Mouse (Mus musculus): ENCODE measurements at regions not wholly inside any gene's neighbourhood (a gene's known extent, or its start where the extent isn't known, plus 50 kb on each side); places are given as distances from the start of the nearest gene placed in this dataset.
A peak's percentile ranks its signal among the peaks of the same experiment; 100 is the strongest.

GRCm38 (mm10) chr14:94541995-94542394, 651.5 kb upstream of the Pcdh9 start:
- DNase-seq (ENCODE audit: low spot score) (no peak), ATAC-seq (ENCODE audit: low read depth) (no peak)
- WGBS, result 83% methylated on average over 8 of the region's 8 CpGs
- Histone ChIP-seq H3K27ac (replicated peaks; ENCODE audit: low read depth, low read length) (no peak overlapping the region), H3K4me1 (ENCODE audit: control insufficient read depth, insufficient read depth, low read length) (no peaks in the 10 kb centered on the region), H3K36me3 (ENCODE audit: control insufficient read depth, insufficient read depth, low read length) (no peaks in the 10 kb centered on the region), H3K4me2 (ENCODE audit: low read depth, low read length) (no peak overlapping the region), H3K4me3 (ENCODE audit: low read depth, low read length) (no peak overlapping the region), H3K27me3 (replicated peaks; ENCODE audit: control insufficient read depth, insufficient read depth, low read length) (no peaks in the 10 kb centered on the region), H3K9me3 (ENCODE audit: control insufficient read depth, low read length) (no peaks in the 10 kb centered on the region), H3K9ac (ENCODE audit: low read depth, low read length) (no peak overlapping the region)

- Histone ChIP-seq H3K4me3 (ENCODE audit: low read depth, low read length) (no peak overlapping the region), H3K27ac (replicated peaks; ENCODE audit: low read depth, low read length) (no peak overlapping the region), H3K4me1 (ENCODE audit: control insufficient read depth, insufficient read depth, low read length) (no peaks in the 10 kb centered on the region), H3K4me2 (ENCODE audit: low read depth, low read length) (no peak overlapping the region), H3K27me3 (replicated peaks; ENCODE audit: control insufficient read depth, insufficient read depth, low read length) (no peaks in the 10 kb centered on the region), H3K9ac (ENCODE audit: low read depth, low read length) (no peak overlapping the region), H3K36me3 (ENCODE audit: control insufficient read depth, insufficient read depth, low read length) (no peaks in the 10 kb centered on the region), H3K9me3 (ENCODE audit: control insufficient read depth, low read length) (no peaks in the 10 kb centered on the region)
- ATAC-seq (ENCODE audit: low read depth) (no peak), DNase-seq (ENCODE audit: low spot score) (no peak)
- WGBS, result 81% methylated on average over 1 of the region's 1 CpGs
Measured at GRCm38 (mm10) chr14:94525648-94526047, 635.2 kb upstream of the Pcdh9 start.

- Histone ChIP-seq H3K9ac (ENCODE audit: low read depth, low read length) (no peak overlapping the region), H3K9me3 (ENCODE audit: control insufficient read depth, low read length) (no peaks in the 10 kb centered on the region), H3K27ac (replicated peaks; ENCODE audit: low read depth, low read length) (no peak overlapping the region), H3K36me3 (ENCODE audit: control insufficient read depth, insufficient read depth, low read length) (no peaks in the 10 kb centered on the region), H3K27me3 (replicated peaks; ENCODE audit: control insufficient read depth, insufficient read depth, low read length) (no peaks in the 10 kb centered on the region), H3K4me1 (ENCODE audit: control insufficient read depth, insufficient read depth, low read length) (no peaks in the 10 kb centered on the region), H3K4me2 (ENCODE audit: low read depth, low read length) (no peak overlapping the region), H3K4me3 (ENCODE audit: low read depth, low read length) (no peak overlapping the region)
- no peak for DNase-seq (ENCODE audit: low spot score)
- no peak for ATAC-seq (ENCODE audit: low read depth)
Measured at GRCm38 (mm10) chr14:94525238-94525637, 634.8 kb upstream of the Pcdh9 start.

DNA sequence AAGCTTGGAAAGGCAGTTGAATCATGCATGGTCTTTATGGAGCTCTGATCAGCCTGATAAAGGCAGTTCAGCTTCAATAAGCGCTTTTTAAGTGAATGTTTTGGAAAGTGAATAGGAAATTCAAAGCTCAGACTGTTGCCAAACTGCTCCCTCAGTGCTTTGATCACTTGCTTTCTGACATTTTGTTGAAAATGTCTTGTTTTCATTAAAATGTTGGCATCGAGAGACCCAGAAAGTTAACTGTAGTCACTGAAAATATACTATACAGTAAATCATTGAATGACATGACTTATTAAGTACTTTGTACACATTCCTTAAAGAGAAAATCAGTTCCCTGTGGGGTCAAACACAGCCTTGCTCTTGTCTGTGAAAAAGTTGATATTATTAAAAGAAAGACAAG, 631.5 kb upstream of the Pcdh9 start:
- Histone ChIP-seq H3K4me1 (ENCODE audit: control insufficient read depth, insufficient read depth, low read length) (no peaks in the 10 kb centered on the region), H3K4me3 (ENCODE audit: low read depth, low read length) (no peak overlapping the region), H3K36me3 (ENCODE audit: control insufficient read depth, insufficient read depth, low read length) (no peaks in the 10 kb centered on the region), H3K9ac (ENCODE audit: low read depth, low read length) (no peak overlapping the region), H3K27me3 (replicated peaks; ENCODE audit: control insufficient read depth, insufficient read depth, low read length) (no peaks in the 10 kb centered on the region), H3K27ac (replicated peaks; ENCODE audit: low read depth, low read length) (no peak overlapping the region), H3K4me2 (ENCODE audit: low read depth, low read length) (no peak overlapping the region), H3K9me3 (ENCODE audit: control insufficient read depth, low read length) (no peaks in the 10 kb centered on the region)
- WGBS, result 23% methylated on average over 2 of the region's 2 CpGs
- ATAC-seq (ENCODE audit: low read depth), result peak; percentile 26; the same call in 1 of the 2 replicates
- DNase-seq (ENCODE audit: low spot score), result peak; percentile 77

DNA sequence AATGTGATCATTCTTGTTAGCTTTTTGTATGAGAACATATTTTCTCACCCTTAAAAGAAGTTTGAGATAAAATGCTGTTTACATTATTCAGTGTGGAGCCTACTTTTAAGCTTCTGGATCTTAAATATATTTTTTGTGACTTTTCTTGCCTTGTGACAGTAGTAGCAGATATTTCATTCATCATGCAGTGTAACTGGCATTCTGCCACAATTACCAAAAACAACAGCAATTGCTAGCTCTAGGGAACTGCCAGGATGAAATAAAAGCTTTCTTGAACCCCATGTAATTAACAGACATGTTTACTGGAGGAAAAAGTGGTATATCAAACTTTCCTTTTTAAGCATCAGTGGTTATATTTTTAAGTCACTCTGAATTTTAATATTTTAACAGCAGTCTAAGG, 600.9 kb upstream of the Pcdh9 start:
- no peaks in the 10 kb centered on the region for H3K4me1 ChIP-seq (ENCODE audit: control insufficient read depth, insufficient read depth, low read length)
- H3K9me3 ChIP-seq (ENCODE audit: control insufficient read depth, low read length), result no peaks in the 10 kb centered on the region
- DNase-seq (ENCODE audit: low spot score), result no peak
- no peak overlapping the region for H3K4me2 ChIP-seq (ENCODE audit: low read depth, low read length)
- H3K9ac ChIP-seq (ENCODE audit: low read depth, low read length), result no peak overlapping the region
- no peak overlapping the region for H3K4me3 ChIP-seq (ENCODE audit: low read depth, low read length)
- no peaks in the 10 kb centered on the region for H3K27me3 ChIP-seq (replicated peaks; ENCODE audit: control insufficient read depth, insufficient read depth, low read length)
- ATAC-seq (ENCODE audit: low read depth), result no peak
- H3K36me3 ChIP-seq (ENCODE audit: control insufficient read depth, insufficient read depth, low read length), result no peaks in the 10 kb centered on the region
- no peak overlapping the region for H3K27ac ChIP-seq (replicated peaks; ENCODE audit: low read depth, low read length)

DNA sequence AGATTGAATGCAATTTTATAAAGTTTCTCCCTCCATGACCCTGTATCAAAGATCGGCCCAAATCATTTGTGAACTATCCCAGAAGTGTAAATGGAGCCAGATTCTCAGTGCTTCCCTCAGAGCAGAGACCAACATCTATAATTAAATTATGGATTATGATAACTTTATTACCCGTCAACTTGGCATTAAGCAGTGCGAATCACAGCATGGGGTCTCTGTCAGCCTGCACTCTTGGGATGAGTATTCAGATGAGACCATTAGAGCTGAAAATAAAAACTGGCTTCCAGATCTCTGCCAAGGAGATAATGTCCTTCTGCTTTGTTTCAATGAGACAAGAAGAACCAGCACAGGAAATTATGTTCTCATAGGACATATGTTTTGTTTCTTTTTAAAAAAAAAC, 585.4 kb upstream of the Pcdh9 start:
- H3K4me3 ChIP-seq (ENCODE audit: low read depth, low read length), result no peak overlapping the region
- H3K36me3 ChIP-seq (ENCODE audit: control insufficient read depth, insufficient read depth, low read length), result no peaks in the 10 kb centered on the region
- WGBS, result 70% methylated on average over 3 of the region's 3 CpGs
- no peaks in the 10 kb centered on the region for H3K9me3 ChIP-seq (ENCODE audit: control insufficient read depth, low read length)
- no peak overlapping the region for H3K4me2 ChIP-seq (ENCODE audit: low read depth, low read length)
- no peaks in the 10 kb centered on the region for H3K4me1 ChIP-seq (ENCODE audit: control insufficient read depth, insufficient read depth, low read length)
- no peak overlapping the region for H3K9ac ChIP-seq (ENCODE audit: low read depth, low read length)
- H3K27ac ChIP-seq (replicated peaks; ENCODE audit: low read depth, low read length), result no peak overlapping the region
- no peaks in the 10 kb centered on the region for H3K27me3 ChIP-seq (replicated peaks; ENCODE audit: control insufficient read depth, insufficient read depth, low read length)
- peak; percentile 5 for DNase-seq (ENCODE audit: low spot score)
- no peak for ATAC-seq (ENCODE audit: low read depth)

GRCm38 (mm10) chr14:94473181-94473580, 582.7 kb upstream of the Pcdh9 start:
- H3K27ac ChIP-seq (replicated peaks; ENCODE audit: low read depth, low read length), result no peak overlapping the region
- H3K36me3 ChIP-seq (ENCODE audit: control insufficient read depth, insufficient read depth, low read length), result no peaks in the 10 kb centered on the region
- no peaks in the 10 kb centered on the region for H3K27me3 ChIP-seq (replicated peaks; ENCODE audit: control insufficient read depth, insufficient read depth, low read length)
- no peaks in the 10 kb centered on the region for H3K4me1 ChIP-seq (ENCODE audit: control insufficient read depth, insufficient read depth, low read length)
- H3K4me3 ChIP-seq (ENCODE audit: low read depth, low read length), result no peak overlapping the region
- ATAC-seq (ENCODE audit: low read depth) (no peak), DNase-seq (ENCODE audit: low spot score) (no peak)
- no peak overlapping the region for H3K9ac ChIP-seq (ENCODE audit: low read depth, low read length)
- H3K9me3 ChIP-seq (ENCODE audit: control insufficient read depth, low read length), result no peaks in the 10 kb centered on the region
- 85% methylated on average over 1 of the region's 1 CpGs for WGBS
- no peak overlapping the region for H3K4me2 ChIP-seq (ENCODE audit: low read depth, low read length)

DNA sequence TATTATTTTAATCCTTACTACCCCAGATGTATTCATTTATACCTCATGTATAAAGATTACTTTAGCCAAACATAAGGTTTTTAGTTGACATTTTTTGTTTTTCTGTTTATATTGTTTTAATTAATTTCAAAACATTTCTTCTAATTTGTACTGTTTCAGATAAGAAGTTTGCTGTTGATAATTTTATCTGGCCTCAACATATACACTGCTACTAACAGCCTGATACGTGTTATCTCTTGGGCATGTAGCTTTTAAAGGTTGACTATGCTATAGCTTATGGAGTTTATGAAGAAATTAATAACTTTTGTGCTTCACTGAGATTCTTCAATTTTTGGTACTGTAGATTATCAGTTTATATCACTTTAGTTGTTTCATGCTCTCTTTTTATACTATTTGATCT, 555.5 kb upstream of the Pcdh9 start:
- WGBS, result 90% methylated on average over 1 of the region's 1 CpGs
- DNase-seq (ENCODE audit: low spot score) (no peak), ATAC-seq (ENCODE audit: low read depth) (no peak)
- H3K4me1 ChIP-seq (ENCODE audit: control insufficient read depth, insufficient read depth, low read length), result no peaks in the 10 kb centered on the region
- no peak overlapping the region for H3K27ac ChIP-seq (replicated peaks; ENCODE audit: low read depth, low read length)
- no peaks in the 10 kb centered on the region for H3K9me3 ChIP-seq (ENCODE audit: control insufficient read depth, low read length)
- H3K27me3 ChIP-seq (replicated peaks; ENCODE audit: control insufficient read depth, insufficient read depth, low read length), result no peaks in the 10 kb centered on the region
- no peak overlapping the region for H3K9ac ChIP-seq (ENCODE audit: low read depth, low read length)
- no peak overlapping the region for H3K4me3 ChIP-seq (ENCODE audit: low read depth, low read length)
- no peak overlapping the region for H3K4me2 ChIP-seq (ENCODE audit: low read depth, low read length)
- H3K36me3 ChIP-seq (ENCODE audit: control insufficient read depth, insufficient read depth, low read length), result no peaks in the 10 kb centered on the region

DNA sequence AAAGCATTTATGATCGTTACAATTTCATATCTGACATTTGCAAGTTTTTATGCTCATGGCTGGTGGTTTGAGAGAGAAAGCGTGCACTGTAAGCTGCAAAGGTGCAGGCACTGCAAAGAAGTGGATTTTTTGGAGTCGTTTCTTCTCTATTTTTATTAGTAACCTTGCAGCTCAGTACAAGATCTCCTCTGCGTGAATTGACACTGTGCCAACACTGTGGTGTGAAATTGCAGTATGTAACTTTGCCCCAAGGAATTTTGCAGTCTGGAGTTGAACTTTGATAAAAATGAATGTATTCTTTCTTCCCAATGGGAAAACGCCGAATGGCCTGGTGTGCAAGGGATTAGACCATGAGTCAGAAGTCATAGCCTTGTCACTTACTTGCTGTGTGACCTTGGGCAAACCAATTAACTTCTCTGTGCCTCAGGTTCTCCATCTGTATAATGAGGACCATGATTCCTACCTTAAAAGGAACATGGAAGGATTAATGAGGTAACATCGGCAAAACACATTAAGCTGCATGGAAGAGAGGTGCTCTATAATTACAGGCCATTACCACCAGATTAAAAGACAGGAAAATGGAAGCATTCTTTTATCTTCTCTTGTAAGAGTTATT, 543.0 kb upstream of the Pcdh9 start:
- Histone ChIP-seq H3K4me3 (ENCODE audit: low read depth, low read length) (no peak overlapping the region), H3K9me3 (ENCODE audit: control insufficient read depth, low read length) (no peaks in the 10 kb centered on the region), H3K9ac (ENCODE audit: low read depth, low read length) (no peak overlapping the region), H3K4me2 (ENCODE audit: low read depth, low read length) (no peak overlapping the region), H3K27me3 (replicated peaks; ENCODE audit: control insufficient read depth, insufficient read depth, low read length) (no peaks in the 10 kb centered on the region), H3K4me1 (ENCODE audit: control insufficient read depth, insufficient read depth, low read length) (no peaks in the 10 kb centered on the region), H3K27ac (replicated peaks; ENCODE audit: low read depth, low read length) (no peak overlapping the region), H3K36me3 (ENCODE audit: control insufficient read depth, insufficient read depth, low read length) (no peaks in the 10 kb centered on the region)
- DNase-seq (ENCODE audit: low spot score) (peak; percentile 61), ATAC-seq (ENCODE audit: low read depth) (no peak)
- WGBS, result 47% methylated on average over 7 of the region's 7 CpGs
